Mouse (Mus musculus) liver, adult 2 months (tissue): ENCODE measurements around the gene Pkp3.

Source experiments
- CTCF ChIP-seq: fragments of 200-500 bp; IDR thresholded peaks from 2 replicates; pipeline ENCODE4 v1.5.1; 2011; ENCODE audit warnings: low read depth, low read length, control low read depth
- POLR2A ChIP-seq: fragments of 200-500 bp; IDR thresholded peaks from 2 replicates; pipeline ENCODE4 v1.6.1; 2011; ENCODE audit warnings: low read length, control low read depth; ENCODE audit not compliant: insufficient read depth; ENCODE audit errors: extremely low read depth

DNA sequence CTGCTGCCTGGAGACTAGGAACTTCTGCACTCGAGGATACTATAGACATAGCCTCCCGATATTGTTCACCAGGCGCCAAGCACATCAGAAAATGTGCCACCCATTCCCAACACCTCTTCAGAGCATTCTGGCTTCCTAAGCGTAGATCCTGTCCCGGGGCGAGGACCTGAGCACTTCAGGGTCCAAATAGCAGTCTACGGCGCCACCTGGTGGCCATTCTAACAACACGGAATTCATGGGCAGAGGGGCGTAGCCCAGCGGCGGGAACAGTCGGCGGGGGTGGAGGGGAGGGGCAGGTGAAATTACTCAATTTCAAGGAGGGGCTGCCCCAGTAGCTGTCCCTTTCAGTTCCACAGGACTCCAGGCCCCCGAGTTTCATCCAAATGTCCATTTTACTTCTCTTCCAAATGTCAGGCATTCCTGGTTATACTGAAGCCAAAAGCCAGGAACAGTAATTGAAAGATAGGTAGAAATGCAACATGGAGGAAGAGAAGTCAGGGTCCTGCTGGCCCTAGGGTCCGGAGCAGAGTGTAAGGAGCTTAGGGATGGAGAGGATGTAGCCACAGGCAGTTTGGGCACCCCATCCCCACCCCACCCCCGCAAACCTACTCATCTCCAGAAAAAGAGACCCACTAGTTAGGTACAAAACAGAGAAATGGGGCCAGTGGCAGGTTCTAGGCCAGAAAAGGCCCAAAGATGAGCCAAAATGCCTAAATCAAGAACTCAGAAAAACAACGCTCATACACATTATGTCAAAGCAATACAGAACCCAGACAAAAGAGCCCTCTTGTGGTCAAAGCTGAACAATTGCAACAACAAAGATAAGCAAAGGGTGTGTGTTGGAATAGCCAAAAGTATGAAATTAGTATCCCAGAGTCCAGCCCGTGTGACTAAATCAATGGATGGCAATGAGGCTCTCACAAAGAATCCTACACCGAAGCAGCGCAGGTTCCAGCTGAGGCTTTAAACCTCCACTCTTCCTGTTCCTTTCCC lies 29.5 kb upstream of the Pkp3 start:
- TF ChIP-seq CTCF (peak; percentile 93), POLR2A (no peak)
